Mouse (Mus musculus) erythroblast, embryonic 14.5 days (primary cell): ENCODE measurements around the gene Ccdc22. TPM values are rescaled to one million over a fixed set of nuclear protein-coding genes. Genes with fewer than 3 reads are reported as not detected.

Experiments
- H3K27me3 ChIP-seq: 2 replicates; pipeline ENCODE4 v1.6.1; 2012; ENCODE audit warnings: inconsistent platforms; ENCODE audit not compliant: control insufficient read depth
- H3K36me3 ChIP-seq: 2 replicates; pipeline ENCODE4 v1.6.1; 2012; ENCODE audit warnings: mild to moderate bottlenecking, inconsistent platforms; ENCODE audit not compliant: control insufficient read depth
- H3K4me1 ChIP-seq: 2 replicates; pipeline ENCODE4 v1.6.1; 2012; ENCODE audit warnings: inconsistent platforms; ENCODE audit not compliant: control insufficient read depth
- H3K4me3 ChIP-seq: replicated peaks from 2 replicates; pipeline ENCODE3; 2012; ENCODE audit warnings: moderate library complexity, mild to moderate bottlenecking, inconsistent platforms
- H3K9me3 ChIP-seq: 2 replicates; pipeline ENCODE4 v1.6.1; 2012; ENCODE audit warnings: low read length, inconsistent platforms, mixed read lengths; ENCODE audit not compliant: control insufficient read depth
- GATA1 ChIP-seq: IDR thresholded peaks from 2 replicates; pipeline ENCODE4 v1.6.1; 2012; ENCODE audit warnings: low read length, inconsistent platforms, mixed read lengths
- TAL1 ChIP-seq: IDR thresholded peaks from 3 replicates; pipeline ENCODE4 v1.6.1; 2012; ENCODE audit warnings: low read length, inconsistent platforms, mixed read lengths
- polyA plus RNA-seq: library from polyadenylated mRNA; stranded (reverse); fragments of >175 nt; gene quantifications from 2 replicates; pipeline ENCODE4 v1.2.3, GENCODE M21; 2012

Ccdc22 gene
- polyA plus RNA-seq, 1 experiment: 3.4 TPM

DNA sequence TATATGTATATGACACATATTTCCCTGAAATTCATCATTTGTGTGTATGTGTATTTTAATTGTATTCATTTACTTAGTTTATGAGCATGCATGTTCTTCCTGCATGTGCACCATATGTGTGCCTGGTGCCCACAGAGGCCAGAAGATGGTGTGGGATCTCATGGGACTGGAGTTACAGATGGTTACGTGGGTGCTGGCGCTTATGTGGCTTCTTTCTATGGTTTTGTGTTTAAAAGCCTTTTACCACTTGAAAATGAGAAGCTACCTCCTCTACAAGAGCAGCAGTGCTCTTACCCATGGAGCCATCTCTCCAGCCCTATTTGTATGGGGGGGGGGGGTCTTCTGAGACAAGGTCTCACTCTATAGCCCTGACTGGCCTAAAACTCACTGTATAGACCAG lies 24.2 kb downstream of the Ccdc22 start:
- TF ChIP-seq GATA1 (no peak), TAL1 (no peak)
- no peaks in the 10 kb centered on the region for H3K36me3 ChIP-seq
- no peaks in the 10 kb centered on the region for H3K9me3 ChIP-seq
- peaks cover 3% of the 10 kb centered on the region for H3K27me3 ChIP-seq
- no peak overlapping the region for H3K4me3 ChIP-seq
- H3K4me1 ChIP-seq: no peaks in the 10 kb centered on the region

- H3K9me3 ChIP-seq: peaks cover 10% of the 10 kb centered on the region
- TF ChIP-seq TAL1 (no peak), GATA1 (no peak)
- peaks cover 3% of the 10 kb centered on the region for H3K27me3 ChIP-seq
- no peaks in the 10 kb centered on the region; the same call in 1 of the 2 replicates for H3K36me3 ChIP-seq
- peaks cover 43% of the 10 kb centered on the region for H3K4me1 ChIP-seq
- H3K4me3 ChIP-seq: peak overlapping the region; percentile 81
Observed at GRCm38 (mm10) chrX:7574885-7575231, 30.5 kb downstream of the Ccdc22 start.

DNA sequence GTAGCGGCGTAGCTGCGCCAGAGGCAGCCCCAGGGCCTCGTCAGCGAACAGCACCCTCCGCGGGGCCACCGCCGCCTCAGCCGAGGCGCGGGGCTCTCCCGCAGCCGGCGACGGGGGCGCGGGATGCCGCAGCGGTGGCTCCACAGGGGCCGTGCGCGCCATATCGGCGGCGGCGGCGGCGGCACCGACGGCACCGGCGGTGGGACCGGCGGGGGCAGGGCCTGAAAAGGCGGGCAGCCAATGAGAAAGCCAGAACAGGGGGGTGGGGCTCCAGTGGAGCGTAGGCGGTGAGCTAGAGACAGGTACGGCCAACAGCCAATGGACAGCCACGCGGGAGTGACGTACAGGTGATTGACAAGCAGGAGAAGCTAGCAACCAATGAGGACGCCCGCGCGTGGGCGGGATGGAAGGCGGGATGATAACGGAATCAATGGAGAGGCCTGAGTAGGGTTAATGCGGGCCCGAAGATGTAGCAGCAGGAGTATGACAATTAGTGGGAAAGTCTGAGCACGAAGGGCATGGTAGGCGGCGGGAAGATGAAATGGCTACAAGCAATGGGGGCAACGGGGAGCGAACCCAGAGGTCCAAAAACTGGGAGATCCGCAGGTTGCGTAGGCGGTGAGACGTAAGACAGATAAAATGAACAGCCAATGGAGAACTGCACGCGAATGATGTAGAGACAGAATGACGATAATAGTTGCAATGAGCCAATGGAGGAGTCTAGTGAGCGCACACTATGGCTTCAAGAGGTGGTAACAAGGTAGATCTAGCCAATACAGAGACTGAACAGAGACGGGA lies 31.0 kb downstream of the Ccdc22 start, which contains the start of gene Ppp1r3f:
Gene Ppp1r3f (minus strand): TSS at position 197 of the 798 bp plus-strand sequence.
- Histone ChIP-seq H3K4me1 (peaks cover 43% of the 10 kb centered on the region), H3K4me3 (peak within 1 kb of the TSS; percentile 81), H3K27me3 (peaks cover 3% of the 10 kb centered on the region), H3K9me3 (peaks cover 10% of the 10 kb centered on the region), H3K36me3 (no peaks in the 10 kb centered on the region; the same call in 1 of the 2 replicates)
- TF ChIP-seq GATA1: peak; percentile 40; the same call in 1 of the 2 replicates
- no peak for TF ChIP-seq TAL1

DNA sequence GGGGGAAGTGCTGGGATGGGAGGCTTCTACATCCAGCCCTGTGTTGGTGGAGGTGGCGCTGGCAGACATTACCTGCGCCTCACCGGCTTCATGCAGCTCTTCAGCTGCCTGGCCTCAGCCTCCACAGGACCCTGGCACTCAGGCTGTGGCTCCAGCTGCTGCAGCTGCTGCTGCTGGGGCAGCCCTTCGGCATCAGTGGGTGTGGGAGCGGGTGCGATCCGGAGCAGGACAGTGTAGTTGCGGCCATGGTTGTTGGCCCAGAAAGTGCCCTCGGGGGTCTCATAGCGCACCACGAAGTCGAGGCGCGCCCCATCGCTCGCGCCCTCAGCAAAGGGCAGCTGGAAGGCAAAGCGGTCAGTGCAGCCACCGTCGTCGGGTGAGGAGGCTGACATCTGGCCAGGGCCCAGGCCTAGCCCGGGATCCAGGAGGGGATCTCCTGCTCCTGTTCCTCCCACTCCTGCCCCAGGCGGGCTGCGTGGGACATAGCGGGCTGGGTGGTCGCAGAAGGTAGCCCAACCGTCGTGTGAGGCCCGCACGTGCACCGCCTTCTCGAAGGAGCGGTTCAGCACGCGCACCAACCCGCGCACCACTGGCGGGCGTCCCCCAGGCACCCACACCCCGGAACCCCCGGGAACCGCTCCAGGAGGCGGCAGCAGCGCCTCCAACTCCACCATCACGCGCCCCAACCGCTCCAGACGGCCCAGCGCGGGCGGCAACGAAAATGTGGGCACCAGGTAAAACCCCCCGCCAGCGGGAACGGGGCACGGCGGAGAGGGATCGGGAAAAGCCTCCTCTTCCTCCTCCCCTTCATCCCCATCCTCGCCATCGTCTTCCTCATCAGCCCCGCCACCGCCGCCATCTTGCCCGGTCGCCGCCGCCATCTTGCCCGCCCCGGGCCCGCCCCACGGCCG lies 31.9 kb downstream of the Ccdc22 start, which contains the start of gene Foxp3:
Gene Foxp3 (plus strand): TSS at position 469 of the 911 bp plus-strand sequence.
- Histone ChIP-seq H3K4me1 (peaks cover 43% of the 10 kb centered on the region), H3K36me3 (no peaks in the 10 kb centered on the region; the same call in 1 of the 2 replicates), H3K27me3 (peaks cover 3% of the 10 kb centered on the region; the same call in 1 of the 2 replicates), H3K9me3 (peaks cover 10% of the 10 kb centered on the region), H3K4me3 (peak within 1 kb of the TSS; percentile 81)
- TF ChIP-seq TAL1 (no peak), GATA1 (no peak)

GRCm38 (mm10) chrX:7572466-7572865 lies 32.9 kb downstream of the Ccdc22 start:
- Histone ChIP-seq H3K27me3 (peaks cover 3% of the 10 kb centered on the region; the same call in 1 of the 2 replicates), H3K36me3 (no peaks in the 10 kb centered on the region; the same call in 1 of the 2 replicates), H3K9me3 (peaks cover 10% of the 10 kb centered on the region), H3K4me1 (peaks cover 43% of the 10 kb centered on the region), H3K4me3 (peak overlapping the region; percentile 81)
- TF ChIP-seq GATA1: no peak
- no peak for TF ChIP-seq TAL1

DNA sequence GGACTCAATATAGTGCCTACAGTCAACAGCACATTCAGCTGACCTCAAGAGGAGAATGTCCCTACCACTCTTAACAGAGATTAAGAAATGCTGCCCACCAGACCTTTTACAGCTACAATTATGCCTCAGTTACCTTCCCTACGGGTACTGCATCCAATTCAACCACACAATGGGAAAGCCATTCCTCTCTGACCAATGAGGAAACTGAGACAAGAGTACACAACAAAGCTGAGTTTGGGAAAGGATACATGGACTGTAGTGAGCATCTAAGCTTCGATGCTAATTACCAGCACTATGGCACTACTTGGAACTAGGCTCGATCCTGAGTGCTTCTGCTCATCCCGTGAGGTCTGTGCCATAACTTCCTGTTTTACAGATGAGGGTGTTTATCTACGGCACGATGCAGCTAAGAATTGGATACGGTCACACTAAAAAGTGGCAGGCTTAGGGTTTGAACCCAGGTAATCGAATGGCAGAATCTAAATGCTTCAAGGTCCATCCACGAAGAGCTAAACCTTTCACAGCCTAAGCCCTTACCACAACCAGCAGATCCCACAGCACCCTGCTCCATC lies 33.7 kb downstream of the Ccdc22 start:
- peaks cover 3% of the 10 kb centered on the region; the same call in 1 of the 2 replicates for H3K27me3 ChIP-seq
- peaks cover 43% of the 10 kb centered on the region for H3K4me1 ChIP-seq
- TF ChIP-seq GATA1: no peak
- no peak for TF ChIP-seq TAL1
- H3K36me3 ChIP-seq: no peaks in the 10 kb centered on the region; the same call in 1 of the 2 replicates
- no peak overlapping the region for H3K4me3 ChIP-seq
- H3K9me3 ChIP-seq: peaks cover 10% of the 10 kb centered on the region

- Histone ChIP-seq H3K4me3 (no peak overlapping the region), H3K36me3 (no peaks in the 10 kb centered on the region; the same call in 1 of the 2 replicates), H3K4me1 (peaks cover 39% of the 10 kb centered on the region), H3K9me3 (peaks cover 10% of the 10 kb centered on the region), H3K27me3 (no peaks in the 10 kb centered on the region)
- TF ChIP-seq GATA1 (no peak), TAL1 (no peak)
Observed at GRCm38 (mm10) chrX:7570481-7571175, 34.7 kb downstream of the Ccdc22 start.

GRCm38 (mm10) chrX:7567491-7567890 lies 37.8 kb downstream of the Ccdc22 start:
- H3K9me3 ChIP-seq: no peaks in the 10 kb centered on the region
- H3K27me3 ChIP-seq: no peaks in the 10 kb centered on the region
- TF ChIP-seq GATA1 (no peak), TAL1 (no peak)
- no peak overlapping the region for H3K4me3 ChIP-seq
- H3K36me3 ChIP-seq: no peaks in the 10 kb centered on the region; the same call in 1 of the 2 replicates
- peaks cover 14% of the 10 kb centered on the region for H3K4me1 ChIP-seq
